Comparison of ENCODE assay signal across 9 mouse cellular contexts in the genomic region with DNA sequence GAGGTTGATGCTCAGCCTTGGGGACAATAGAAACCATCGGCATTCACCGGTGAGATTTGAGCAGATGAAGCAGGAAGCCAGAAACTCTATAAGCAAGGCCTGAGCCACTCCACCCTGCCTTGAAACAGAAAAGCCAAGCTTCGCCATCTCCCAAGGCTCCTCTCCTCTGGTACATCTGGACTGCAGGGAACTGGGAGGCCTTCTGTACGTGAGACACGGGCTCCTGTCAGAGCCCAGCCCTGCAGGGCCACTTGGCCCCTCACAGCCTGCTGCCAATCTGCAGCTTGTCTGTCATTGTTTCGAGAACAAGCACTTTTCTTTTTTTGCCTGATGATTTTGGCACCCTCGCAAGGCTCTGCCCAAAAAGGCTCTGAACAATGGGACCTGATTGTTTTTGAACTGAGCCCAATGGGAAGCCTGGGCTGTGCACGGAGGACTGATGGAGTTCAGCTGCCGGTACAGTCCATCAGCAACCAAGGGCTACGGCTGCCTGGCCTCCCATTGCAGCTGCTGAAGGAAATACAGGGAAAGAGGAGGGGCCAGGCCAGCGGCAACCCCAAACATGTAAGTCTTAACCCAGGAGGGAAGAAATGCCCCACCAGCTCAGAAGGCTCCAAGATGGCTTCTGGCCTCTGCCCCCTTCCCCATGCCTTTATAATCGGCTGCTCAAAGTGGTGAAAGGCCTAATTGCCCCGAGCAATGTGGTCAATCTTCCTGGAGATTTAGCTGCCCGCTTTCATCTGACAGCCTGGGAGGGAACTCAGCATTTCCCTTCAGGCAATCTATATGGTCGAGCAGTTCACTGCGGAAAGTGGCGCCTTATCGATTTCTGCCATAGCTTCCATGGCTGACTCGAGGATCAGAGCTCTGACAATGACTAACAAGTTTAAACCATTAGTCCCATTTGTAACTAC.
DNase-seq lines count a peak whose midpoint lies in the region; ATAC-seq and TF ChIP-seq lines count a peak whose summit lies in the region.
"Had no signal": no experiment of that assay in that cellular context is flagged by ENCODE, and none has a peak within 500 bp of the region (broad histone marks: within the 10 kb centered on the region; RNA-seq: fewer than 3 reads in every experiment).

No protein-coding gene starts in this region.

- H3K4me1 ChIP-seq in lung, embryonic 14.5 days (ENCODE audit: insufficient read depth) = no peaks in the 10 kb centered on the region
- H3K4me1 ChIP-seq in lung, adult 2 months (ENCODE audit: control insufficient read depth, insufficient read depth, low read length) = no peaks in the 10 kb centered on the region
- peaks cover 16% of the 10 kb centered on the region for H3K4me1 ChIP-seq in forebrain, embryonic 14.5 days (ENCODE audit: control insufficient read depth, insufficient read depth, low read length)
- H3K4me1 ChIP-seq in neural tube, embryonic 12.5 days = peaks cover 20% of the 10 kb centered on the region

- DNase-seq in lung, embryonic 14.5 days = peak; percentile 69
- DNase-seq in lung, adult 2 months = no peak
- DNase-seq in forebrain, embryonic 14.5 days (ENCODE audit: low spot score) = peak; percentile 89
- peak; percentile 18 to 33 for DNase-seq in layer of hippocampus, adult 8-10 months (ENCODE audit: low spot score in 2 of 2)
- DNase-seq in c-Kit-positive CD71-positive TER-119-positive erythroid progenitor cells, embryonic 14.5 days (ENCODE audit: low spot score) = no peak
- no peak for DNase-seq in adipocyte (ENCODE audit: low spot score)

- no peaks in the 10 kb centered on the region for H3K36me3 ChIP-seq in lung, embryonic 14.5 days (ENCODE audit: insufficient read depth)
- no peaks in the 10 kb centered on the region for H3K36me3 ChIP-seq in forebrain, embryonic 14.5 days (ENCODE audit: control insufficient read depth, insufficient read depth, low read length)
- H3K36me3 ChIP-seq in neural tube, embryonic 12.5 days = no peaks in the 10 kb centered on the region

- H3K4me2 ChIP-seq in lung, embryonic 14.5 days = peak overlapping the region; percentile 16; the same call in 1 of the 2 replicates
- peak overlapping the region; percentile 39 for H3K4me2 ChIP-seq in forebrain, embryonic 14.5 days (ENCODE audit: low read length)
- H3K4me2 ChIP-seq in neural tube, embryonic 12.5 days (replicated peaks) = peak overlapping the region; percentile 43

- H3K9me3 ChIP-seq in lung, embryonic 14.5 days (ENCODE audit: low read depth, low read length) = no peaks in the 10 kb centered on the region
- no peaks in the 10 kb centered on the region for H3K9me3 ChIP-seq in forebrain, embryonic 14.5 days (replicated peaks; ENCODE audit: control insufficient read depth, low read length)
- H3K9me3 ChIP-seq in neural tube, embryonic 12.5 days = no peaks in the 10 kb centered on the region

- H3K27ac ChIP-seq in lung, embryonic 14.5 days (ENCODE audit: low read depth) = no peak overlapping the region
- H3K27ac ChIP-seq in forebrain, embryonic 14.5 days (ENCODE audit: low read depth, low read length) = 0 out of 2 replicates have a peak overlapping the region, but pooled peaks have one; percentile 35
- no peak overlapping the region for H3K27ac ChIP-seq in neural tube, embryonic 12.5 days

- H3K27me3 ChIP-seq in lung, embryonic 14.5 days (ENCODE audit: insufficient read depth, low read length) = no peaks in the 10 kb centered on the region
- no peaks in the 10 kb centered on the region for H3K27me3 ChIP-seq in forebrain, embryonic 14.5 days (replicated peaks; ENCODE audit: control insufficient read depth, insufficient read depth, low read length)
- H3K27me3 ChIP-seq in neural tube, embryonic 12.5 days (replicated peaks) = no peaks in the 10 kb centered on the region

- no peak for TF ChIP-seq POLR2A in lung, adult 2 months (IDR thresholded peaks at IDR 0.05; ENCODE audit: borderline replicate concordance, extremely low read depth, low read depth, low read length)

- no peak for TF ChIP-seq CTCF in lung, embryonic 14.5 days (IDR thresholded peaks at IDR 0.05; ENCODE audit: low read depth)
- TF ChIP-seq CTCF in lung, adult 2 months (IDR thresholded peaks at IDR 0.05; ENCODE audit: insufficient read depth, low read length) = no peak

- H3K4me3 ChIP-seq in lung, embryonic 14.5 days (ENCODE audit: low read depth, low read length) = no peak overlapping the region
- no peak overlapping the region for H3K4me3 ChIP-seq in lung, adult 2 months (replicated peaks; ENCODE audit: extremely low read depth, low read depth, low read length)
- no peak overlapping the region for H3K4me3 ChIP-seq in forebrain, embryonic 14.5 days (ENCODE audit: low read depth, low read length)
- no peak overlapping the region for H3K4me3 ChIP-seq in neural tube, embryonic 12.5 days

- no peak overlapping the region for H3K9ac ChIP-seq in lung, embryonic 14.5 days
- peak overlapping the region; percentile 7; the same call in 1 of the 2 replicates for H3K9ac ChIP-seq in forebrain, embryonic 14.5 days (ENCODE audit: low read length)
- H3K9ac ChIP-seq in neural tube, embryonic 12.5 days = 0 out of 2 replicates have a peak overlapping the region, but pooled peaks have one; percentile 13

- 50% methylated on average over 19 of the region's 19 CpGs for WGBS in lung, embryonic 14.5 days
- WGBS in lung, adult 2 months = 57% methylated on average over 19 of the region's 19 CpGs
- WGBS in forebrain, embryonic 14.5 days = 12% methylated on average over 19 of the region's 19 CpGs
- WGBS in neural tube, embryonic 12.5 days = 14% methylated on average over 19 of the region's 19 CpGs

- peak; percentile 87 for ATAC-seq in lung, embryonic 14.5 days (ENCODE audit: insufficient read depth)
- ATAC-seq in forebrain, embryonic 14.5 days = peak; percentile 88
- ATAC-seq in neural tube, embryonic 12.5 days (ENCODE audit: low FRiP score, low read depth) = peak; percentile 70
- ATAC-seq in cerebellum, adult (ENCODE audit: insufficient number of reproducible peaks, low FRiP score, low TSS enrichment) = no peak
- ATAC-seq: Patski had no signal

Comparison
In these comparisons a context has a peak if more than half of its experiments do, and no peak if none do; other contexts are left out.
1. DNase-seq: peak in lung, embryonic 14.5 days (single experiment), forebrain, embryonic 14.5 days (single experiment) and layer of hippocampus, adult 8-10 months (2 of 2); none in lung, adult 2 months (single experiment), c-Kit-positive CD71-positive TER-119-positive erythroid progenitor cells, embryonic 14.5 days (single experiment) and adipocyte (single experiment).
2. Peak in every context shown above with its lines, with median percentiles within 50 percentile points of each other: H3K4me2 ChIP-seq.